Mouse (Mus musculus) heart, adult 2 months (tissue): ENCODE measurements around the gene Drc3.

Source experiments
- CTCF ChIP-seq: fragments of 200-600 bp; IDR thresholded peaks from 2 replicates; pipeline ENCODE4 v1.8.1; 2022; ENCODE audit warnings: antibody characterized with exemption, mild to moderate bottlenecking, moderate library complexity
- POLR2A ChIP-seq: fragments of 200-500 bp; IDR thresholded peaks from 2 replicates; pipeline ENCODE4 v1.6.1; 2011; ENCODE audit warnings: mild to moderate bottlenecking, low read depth, low read length, control low read depth; ENCODE audit not compliant: insufficient read depth

DNA sequence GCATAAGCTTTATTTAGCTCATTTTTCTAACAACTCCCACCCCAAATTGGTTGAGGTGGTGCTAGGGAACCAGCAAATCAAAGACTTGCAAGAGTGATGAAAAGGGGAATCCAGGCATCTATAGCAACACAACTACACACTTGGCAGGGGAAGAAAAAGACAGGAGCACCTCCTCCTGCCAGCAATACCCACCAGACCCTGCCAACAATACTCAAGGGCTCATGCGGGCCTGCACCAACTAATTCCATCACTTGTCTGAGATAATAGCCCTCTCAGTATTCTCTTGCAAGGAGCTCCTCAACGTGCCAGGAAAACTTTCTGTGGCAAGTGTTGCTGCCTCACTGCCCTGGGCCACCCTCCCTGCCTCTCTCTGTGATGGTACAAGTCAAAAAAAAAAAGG is 49.6 kb upstream of the Drc3 start:
- no peak for TF ChIP-seq POLR2A
- no peak for TF ChIP-seq CTCF
